In genomic region chr13:32900639-32901038, GRCm38 (mm10) we compare ENCODE assay signal across 9 mouse cellular contexts. TPM values are rescaled to one million over a fixed set of nuclear protein-coding genes. Genes with fewer than 3 reads are reported as not detected.
DNase-seq lines count a peak whose midpoint lies in the region; ATAC-seq and TF ChIP-seq lines count a peak whose summit lies in the region.
"Had no signal": no experiment of that assay in that cellular context is flagged by ENCODE, and none has a peak within 500 bp of the region (broad histone marks: within the 10 kb centered on the region; RNA-seq: fewer than 3 reads in every experiment).

No protein-coding gene starts in this region.

- TF ChIP-seq POLR2A in testis, adult 2 months (IDR thresholded peaks at IDR 0.05; ENCODE audit: control insufficient read depth, low read depth, low read length) = no peak

- peak; percentile 10 to 41 for DNase-seq in frontal cortex, postnatal 36 days (ENCODE audit: low spot score in 2 of 2)
- no peak for DNase-seq in frontal cortex, postnatal 14 days (ENCODE audit: low spot score in 2 of 2)
- DNase-seq in testis, postnatal 14 days (ENCODE audit: low spot score) = no peak
- peak; percentile 75 for DNase-seq in embryo, embryonic 10.5 days (ENCODE audit: low spot score)
- DNase-seq in kidney, postnatal 10 days = peak; percentile 75
- no peak for DNase-seq in urinary bladder, postnatal 25 days (ENCODE audit: low spot score)

- H3K27ac ChIP-seq in testis, adult 2 months (ENCODE audit: control insufficient read depth, insufficient read depth, low read depth, low read length) = no peak overlapping the region
- H3K27ac ChIP-seq: liver, embryonic 15.5 days had no signal

- H3K4me3 ChIP-seq in testis, adult 2 months (ENCODE audit: control insufficient read depth, low read depth, low read length) = no peak overlapping the region
- H3K4me3 ChIP-seq: liver, embryonic 15.5 days had no signal

- TF ChIP-seq CTCF in testis, adult 2 months (IDR thresholded peaks at IDR 0.05; ENCODE audit: control insufficient read depth, insufficient read depth, insufficient replicate concordance, low read depth, low read length) = peak; percentile 32; the same call in 1 of the 2 replicates

- peak; percentile 90 for ATAC-seq in megakaryocyte progenitor cell, adult 5-6 weeks (replicated peaks; ENCODE audit: poor library complexity)

- no peaks in the 10 kb centered on the region for H3K27me3 ChIP-seq in testis, adult 2 months (ENCODE audit: control insufficient read depth, insufficient read depth, low read length)
- H3K27me3 ChIP-seq: liver, embryonic 15.5 days had no signal

- H3K4me1 ChIP-seq in testis, adult 2 months (ENCODE audit: control insufficient read depth, insufficient read depth, low read length) = no peaks in the 10 kb centered on the region
- H3K4me1 ChIP-seq: liver, embryonic 15.5 days had no signal

- H3K36me3 ChIP-seq in testis, adult 2 months (ENCODE audit: control insufficient read depth, insufficient read depth, low read length) = no peaks in the 10 kb centered on the region
- H3K36me3 ChIP-seq: liver, embryonic 15.5 days had no signal

RNA-seq across cellular contexts. Expression of gene Serpinb1c, which starts 2.6 kb away (rescaled TPM):
- polyA plus RNA-seq in testis, adult 2 months (2012; rRNA removed) = not detected in 2 replicates
- total RNA-seq in megakaryocyte progenitor cell, adult 5-6 weeks (2015) = not detected in 2 replicates
- total RNA-seq in megakaryocyte progenitor cell, adult 5-6 weeks (2017) = not detected in 2 replicates
- polyA plus RNA-seq: liver, embryonic 15.5 days had no signal

RNA-seq across cellular contexts. Expression of gene Serpinb1a, which starts 49.7 kb away (rescaled TPM):
- polyA plus RNA-seq in testis, adult 2 months (2012; rRNA removed) = 1.3 and 2.1 TPM in 2 replicates
- total RNA-seq in megakaryocyte progenitor cell, adult 5-6 weeks (2015) = 432 and 510 TPM in 2 replicates
- 500 and 560 TPM in 2 replicates for total RNA-seq in megakaryocyte progenitor cell, adult 5-6 weeks (2017)

Comparison
In these comparisons a context has a peak if more than half of its experiments do, and no peak if none do; other contexts are left out.
1. DNase-seq: peak in frontal cortex, postnatal 36 days (2 of 2), embryo, embryonic 10.5 days (single experiment) and kidney, postnatal 10 days (single experiment); none in frontal cortex, postnatal 14 days (0 of 2), testis, postnatal 14 days (single experiment) and urinary bladder, postnatal 25 days (single experiment).